Mouse (Mus musculus) megakaryocyte progenitor cell, adult 5-6 weeks (primary cell): ENCODE measurements at regions not wholly inside any gene's neighbourhood (a gene's known extent, or its start where the extent isn't known, plus 50 kb on each side); places are given as distances from the start of the nearest gene placed in this dataset.

ENCODE experiments used
- ATAC-seq: replicated peaks from 2 replicates; pipeline ENCODE4 v1.8.0; 2016; ENCODE audit warnings: mild to moderate bottlenecking, moderate TSS enrichment, inconsistent platforms; ENCODE audit not compliant: poor library complexity

DNA sequence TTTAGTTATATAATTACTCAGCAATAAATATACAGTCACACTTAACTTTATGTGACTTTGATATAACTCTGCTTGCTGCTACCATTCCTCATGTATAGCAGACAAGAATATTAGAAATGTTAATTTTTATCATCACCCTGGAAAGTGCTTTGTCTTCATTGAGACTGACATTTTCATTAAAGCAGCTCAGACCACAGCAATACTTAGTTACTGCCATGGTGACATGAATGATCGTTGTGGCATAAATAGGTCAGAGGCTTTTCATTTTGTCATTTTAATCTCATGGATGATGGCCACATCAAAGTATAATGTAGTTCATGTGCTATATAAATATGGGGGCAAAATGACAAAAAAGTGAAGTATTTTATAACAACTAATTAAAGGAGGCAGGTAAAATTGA is 498.1 kb downstream of the Slc22a22 start:
- ATAC-seq = no peak

DNA sequence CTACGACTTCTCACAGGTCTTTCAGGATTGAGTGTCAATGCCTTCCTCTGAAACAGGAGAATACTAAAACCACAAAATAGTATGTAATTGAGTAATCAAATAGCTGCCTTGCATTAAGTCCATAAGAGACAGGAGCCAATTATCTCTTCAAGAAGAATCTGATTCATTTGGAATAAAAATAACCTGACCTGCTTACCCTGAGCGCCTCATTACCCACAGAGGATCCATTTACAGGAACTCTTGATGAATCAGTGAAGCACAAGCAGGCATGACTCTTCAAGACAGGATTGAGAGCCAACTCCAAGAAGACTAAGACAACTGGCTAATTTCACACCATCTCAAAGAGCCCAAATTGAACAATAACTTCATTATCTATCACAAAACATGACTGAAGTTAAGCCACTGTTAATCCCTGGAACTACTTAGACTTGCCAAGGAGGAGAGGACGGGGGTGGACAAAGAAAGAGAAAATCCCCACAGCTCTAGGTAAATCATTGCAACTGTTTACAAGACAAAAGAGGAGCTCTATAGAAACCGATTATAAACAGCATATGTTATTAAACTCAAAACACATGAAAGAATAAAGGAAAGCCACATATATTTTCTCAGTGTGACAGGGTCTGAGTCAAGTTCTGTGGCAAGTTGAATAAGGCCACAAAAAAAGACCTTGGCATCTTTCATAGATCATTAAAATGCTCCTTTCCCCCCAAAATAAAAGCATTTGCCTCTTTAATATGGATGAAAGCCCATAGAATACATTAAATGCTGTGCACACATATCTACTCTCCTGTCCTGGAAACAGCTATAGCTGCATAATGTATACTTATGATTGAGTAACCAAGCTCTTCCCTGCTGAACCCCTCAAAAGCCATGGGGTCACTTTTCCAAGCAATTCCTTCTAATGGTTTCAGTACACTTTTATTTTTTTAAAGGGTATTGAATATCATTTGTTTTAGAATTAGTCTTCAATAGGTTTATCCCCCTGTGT is 501.7 kb downstream of the Slc22a22 start:
- ATAC-seq = no peak

DNA sequence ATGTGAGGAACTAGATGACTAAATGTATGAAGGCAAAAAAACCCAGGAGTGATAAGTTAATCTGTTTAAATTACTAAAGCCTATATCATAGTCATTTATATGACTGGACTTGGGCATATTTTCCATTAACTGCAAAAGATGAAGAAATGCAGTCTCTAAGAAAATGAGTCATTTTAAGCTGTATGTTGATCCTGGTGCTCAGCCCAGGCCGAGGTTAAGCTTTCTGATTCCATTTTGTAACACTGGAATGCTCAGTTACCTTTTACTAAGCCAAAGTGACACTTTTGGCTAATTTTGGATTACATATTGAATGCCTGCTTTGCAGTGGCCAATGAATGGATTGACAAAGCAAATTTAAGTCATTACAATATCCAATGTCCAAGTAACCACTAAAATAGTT is 507.3 kb downstream of the Slc22a22 start:
- no peak for ATAC-seq

DNA sequence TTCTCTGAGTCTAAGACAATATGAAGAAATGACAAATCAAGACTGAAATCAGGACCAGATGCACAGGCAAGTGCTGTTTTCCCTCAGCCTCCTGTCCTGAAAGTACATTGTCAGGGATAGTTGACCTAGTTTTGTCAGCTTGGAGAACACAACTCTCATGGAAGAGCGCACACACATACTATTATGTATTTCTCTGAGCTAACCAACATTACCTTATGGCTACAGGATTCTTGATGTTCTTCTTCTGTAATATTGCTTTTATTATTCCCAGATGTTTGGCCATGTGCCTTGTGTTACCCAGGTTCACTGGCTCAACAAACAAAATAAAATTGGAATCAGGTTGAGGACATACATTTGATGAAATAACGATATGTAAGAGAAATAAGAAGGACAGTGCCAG is 521.1 kb downstream of the Slc22a22 start:
- no peak for ATAC-seq

DNA sequence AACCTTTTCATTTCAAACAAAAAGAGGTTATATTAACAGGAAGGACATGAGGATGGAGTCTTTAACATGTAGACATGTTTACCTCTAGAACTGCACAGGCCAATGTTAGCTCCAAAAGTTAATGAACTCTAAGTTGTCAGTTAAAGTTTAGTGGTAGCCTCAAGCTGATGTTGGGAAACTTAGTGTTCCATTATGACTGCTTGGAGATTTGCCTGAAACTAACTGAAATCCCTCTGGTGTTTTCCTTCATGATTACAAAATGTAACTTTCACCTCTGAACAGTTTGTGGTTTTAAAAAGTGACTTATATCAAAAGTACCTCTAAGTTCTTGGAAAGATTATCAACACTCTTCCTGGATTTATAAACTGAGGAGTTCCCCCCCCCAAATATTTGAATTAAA is 525.2 kb downstream of the Slc22a22 start:
- ATAC-seq = no peak

DNA sequence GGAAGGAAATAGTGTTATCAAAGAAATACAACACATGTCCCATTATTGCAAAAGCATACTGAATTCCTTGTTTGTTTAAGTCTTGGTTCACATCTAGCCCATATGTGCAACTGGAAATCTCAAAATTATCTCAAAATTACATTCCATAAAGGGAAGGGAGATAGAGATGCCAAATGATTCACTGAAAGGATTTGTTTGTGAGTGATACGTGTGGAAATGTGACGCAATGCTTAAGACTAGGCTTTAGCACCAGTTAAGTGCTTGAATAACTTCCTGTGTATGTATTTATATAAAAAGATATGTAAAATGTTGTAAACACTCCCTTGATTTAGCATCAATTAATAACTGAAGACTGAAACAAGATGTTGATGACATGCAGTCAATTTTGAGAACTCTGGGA is 526.6 kb downstream of the Slc22a22 start:
- no peak for ATAC-seq

DNA sequence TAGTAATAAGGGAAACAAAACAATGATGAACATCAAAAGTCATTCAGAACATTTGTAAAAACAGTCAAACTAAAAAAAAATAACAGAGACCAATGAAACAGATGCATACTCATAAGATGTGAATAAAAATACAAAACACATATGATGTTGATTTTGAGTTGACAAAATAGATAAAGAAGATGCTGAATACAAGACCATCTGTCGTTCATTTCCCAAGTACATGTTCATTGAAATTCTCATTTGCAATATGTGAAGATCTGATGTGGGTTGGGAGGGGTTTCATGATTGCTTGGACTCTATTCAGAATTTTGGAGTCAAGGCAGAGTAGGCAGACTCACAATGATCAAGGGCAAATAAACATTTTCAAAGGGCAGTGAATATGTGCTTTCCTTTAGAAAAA is 536.5 kb downstream of the Slc22a22 start:
- ATAC-seq = no peak

DNA sequence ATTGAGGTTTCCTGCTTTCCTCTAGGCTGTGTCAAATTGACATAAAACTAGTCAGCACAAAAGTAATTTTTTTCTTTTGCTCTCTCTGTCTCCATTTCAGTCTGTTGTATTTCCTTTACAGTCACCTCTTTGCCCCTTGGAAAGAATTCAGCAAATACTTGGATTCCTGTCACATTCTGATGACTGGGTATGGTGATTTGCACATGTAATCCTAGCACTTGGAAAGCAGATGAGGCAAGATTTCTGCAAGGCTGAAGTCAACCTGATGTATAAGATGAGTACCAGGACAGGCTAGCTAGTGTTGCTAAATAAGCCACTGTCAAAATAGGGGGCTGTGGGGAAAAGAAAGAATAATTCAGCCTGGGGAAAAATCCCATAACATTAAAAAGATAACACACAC is 580.9 kb downstream of the Slc22a22 start:
- ATAC-seq = no peak

DNA sequence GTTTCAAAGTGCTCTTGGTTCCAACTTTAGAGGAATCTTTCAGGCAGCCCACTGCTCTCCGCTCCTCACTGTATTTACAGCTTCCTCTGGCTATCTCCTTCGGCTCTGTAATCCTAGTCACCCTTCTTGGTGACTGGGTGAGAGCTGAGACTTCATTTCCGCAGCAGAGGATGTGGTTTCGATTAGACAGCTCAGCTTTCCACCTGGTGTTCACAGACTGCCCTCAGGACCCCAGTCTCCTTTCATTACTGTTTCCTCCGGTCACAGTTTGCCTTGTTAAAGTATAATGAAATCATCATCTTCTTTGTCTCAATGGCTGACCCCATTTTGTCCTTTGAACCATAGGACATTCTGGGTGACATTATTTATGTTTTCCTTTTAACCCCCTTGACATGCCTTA is 595.9 kb downstream of the Slc22a22 start:
- no peak for ATAC-seq

DNA sequence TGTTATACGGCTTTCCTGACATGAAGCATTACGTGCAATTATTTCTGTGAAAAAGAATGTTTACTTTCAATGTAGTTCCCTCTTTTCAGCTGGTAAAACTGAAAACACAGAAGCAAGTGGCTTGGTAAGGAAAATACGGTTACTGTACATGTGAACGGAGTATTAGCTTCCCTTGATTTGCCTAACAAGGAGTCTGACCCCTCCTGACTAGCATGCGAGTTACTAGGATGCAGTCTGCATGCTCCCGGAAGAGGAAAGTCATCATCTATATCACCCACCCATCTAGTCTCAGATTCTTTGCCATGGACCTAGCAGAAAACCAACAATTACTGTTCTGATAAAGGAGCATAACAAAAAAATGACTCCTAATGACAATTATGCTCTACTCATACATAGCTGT is 611.5 kb downstream of the Slc22a22 start:
- ATAC-seq = no peak

DNA sequence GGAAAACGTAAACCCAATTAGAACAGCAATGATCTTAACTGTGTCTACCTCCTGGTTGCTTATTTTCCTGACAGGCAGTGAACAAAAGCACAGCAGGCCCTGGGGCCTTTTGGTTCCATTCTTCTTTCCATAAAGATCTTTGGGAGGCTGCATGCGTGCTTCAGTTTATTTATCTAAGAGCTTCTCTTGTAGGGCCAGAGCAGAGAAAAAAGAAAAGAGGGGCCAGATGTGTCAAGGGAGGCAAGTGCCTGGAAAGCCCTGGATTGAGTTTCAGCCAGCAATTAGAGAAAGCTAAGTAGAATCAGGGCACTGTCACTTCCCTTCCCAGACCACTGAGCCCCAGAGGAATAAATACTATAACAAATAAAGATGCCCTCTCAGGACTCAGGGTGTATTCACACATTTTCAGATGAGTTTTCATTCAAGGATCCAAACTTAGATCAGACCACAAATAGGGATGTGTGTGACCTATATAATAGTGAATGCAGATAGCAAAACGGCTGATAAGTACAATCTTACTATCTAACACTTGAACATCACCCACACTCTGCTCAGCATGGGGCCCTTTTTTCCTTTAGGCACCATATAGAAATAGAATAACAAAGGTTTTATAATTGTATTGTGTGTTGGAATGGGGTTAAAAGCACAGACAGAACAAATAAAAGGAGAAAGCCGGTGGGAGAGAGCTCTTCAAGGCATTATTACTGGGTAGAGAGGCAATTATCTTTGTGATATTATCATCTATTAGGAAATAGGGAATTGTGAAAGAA is 612.2 kb downstream of the Slc22a22 start:
- no peak for ATAC-seq

DNA sequence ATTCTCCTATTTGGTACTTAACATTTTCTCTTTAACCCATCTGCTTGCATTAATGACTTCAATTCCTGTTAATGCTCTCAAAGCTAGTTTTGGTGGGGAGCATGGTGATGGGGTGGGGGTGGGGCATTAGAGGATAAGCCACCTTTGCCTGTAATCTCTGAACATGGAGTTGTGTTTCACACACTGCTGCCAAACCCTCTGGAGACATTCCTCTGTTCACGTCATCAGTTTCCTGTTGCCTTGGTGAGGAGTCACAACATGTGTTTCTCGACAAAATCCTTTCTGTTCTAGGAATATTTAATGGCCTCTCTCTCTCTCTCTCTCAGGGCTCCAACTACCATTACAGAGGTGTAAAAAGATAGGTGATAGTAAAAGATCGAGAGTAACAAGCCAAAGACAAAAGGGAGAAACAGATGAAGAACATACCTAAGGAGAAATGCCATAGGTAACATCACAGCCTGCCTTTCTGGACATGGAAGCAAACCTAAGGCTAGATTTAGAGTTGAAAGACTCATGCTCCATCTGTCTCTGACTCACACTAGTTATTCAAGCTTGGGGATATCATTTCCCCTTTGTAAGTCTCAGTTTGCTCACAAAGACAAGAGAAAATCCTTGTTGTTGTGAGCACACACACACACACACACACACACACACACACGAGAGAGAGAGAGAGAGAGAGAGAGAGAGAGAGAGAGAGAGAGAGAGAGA is 618.6 kb downstream of the Slc22a22 start:
- no peak for ATAC-seq

DNA sequence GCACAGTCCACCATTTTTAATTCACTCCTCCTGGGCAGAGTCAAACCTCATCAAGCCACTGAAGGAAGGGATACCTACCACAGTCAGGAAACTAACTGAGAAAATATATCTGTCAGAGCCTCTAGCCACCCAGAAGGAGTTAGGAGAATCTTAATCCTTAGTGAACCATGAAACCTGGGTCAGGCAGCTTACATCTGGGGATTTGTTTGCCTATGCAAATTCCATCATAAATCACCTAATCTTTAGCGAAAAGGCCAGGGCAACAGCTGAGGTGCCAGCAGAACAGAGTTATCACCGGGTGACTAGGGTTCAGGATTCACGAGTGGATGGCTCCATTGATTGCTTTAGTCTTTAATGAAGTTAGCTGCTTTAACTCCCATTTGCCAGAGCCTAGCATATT is 619.3 kb downstream of the Slc22a22 start:
- ATAC-seq = no peak

DNA sequence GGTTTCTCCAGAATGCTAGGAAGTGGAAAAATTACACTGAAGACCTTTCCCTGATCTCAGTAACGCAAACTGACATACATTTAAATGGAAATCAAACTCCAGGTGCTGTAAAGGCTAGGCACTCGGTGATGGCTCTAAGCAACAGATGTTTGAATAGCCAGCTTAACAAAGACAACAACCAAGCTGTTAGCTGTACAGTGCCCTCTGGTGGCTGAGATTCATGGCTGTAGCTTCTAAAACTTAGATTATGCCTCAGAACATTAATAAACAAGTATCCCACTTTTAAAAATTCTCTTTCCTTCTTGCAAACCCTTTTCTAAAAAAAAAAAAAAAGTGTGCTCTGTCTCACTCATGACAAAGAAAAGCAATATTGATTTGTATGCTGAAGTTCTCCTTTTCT is 621.4 kb downstream of the Slc22a22 start:
- ATAC-seq = peak; percentile 52; the same call in 1 of the 2 replicates

DNA sequence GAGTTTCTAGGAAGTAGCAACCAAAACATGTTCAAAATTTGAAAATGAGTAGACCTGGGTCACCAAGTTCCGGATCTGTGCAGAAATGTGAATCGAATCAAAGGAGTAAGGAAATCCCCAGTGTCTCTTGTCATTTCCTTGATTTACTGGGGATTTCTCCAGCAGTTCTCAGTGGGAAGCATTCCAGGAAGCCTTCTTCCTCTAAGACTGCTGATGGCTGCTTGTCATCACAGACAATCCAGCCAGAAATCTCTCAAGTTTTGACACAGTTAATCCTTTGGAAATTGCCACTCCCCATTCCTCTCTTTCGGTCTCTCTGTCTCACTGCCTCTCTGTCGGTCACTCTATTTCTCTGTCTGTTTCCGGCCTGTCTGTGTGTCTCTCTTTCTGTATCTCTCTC is 624.3 kb downstream of the Slc22a22 start:
- ATAC-seq = no peak

DNA sequence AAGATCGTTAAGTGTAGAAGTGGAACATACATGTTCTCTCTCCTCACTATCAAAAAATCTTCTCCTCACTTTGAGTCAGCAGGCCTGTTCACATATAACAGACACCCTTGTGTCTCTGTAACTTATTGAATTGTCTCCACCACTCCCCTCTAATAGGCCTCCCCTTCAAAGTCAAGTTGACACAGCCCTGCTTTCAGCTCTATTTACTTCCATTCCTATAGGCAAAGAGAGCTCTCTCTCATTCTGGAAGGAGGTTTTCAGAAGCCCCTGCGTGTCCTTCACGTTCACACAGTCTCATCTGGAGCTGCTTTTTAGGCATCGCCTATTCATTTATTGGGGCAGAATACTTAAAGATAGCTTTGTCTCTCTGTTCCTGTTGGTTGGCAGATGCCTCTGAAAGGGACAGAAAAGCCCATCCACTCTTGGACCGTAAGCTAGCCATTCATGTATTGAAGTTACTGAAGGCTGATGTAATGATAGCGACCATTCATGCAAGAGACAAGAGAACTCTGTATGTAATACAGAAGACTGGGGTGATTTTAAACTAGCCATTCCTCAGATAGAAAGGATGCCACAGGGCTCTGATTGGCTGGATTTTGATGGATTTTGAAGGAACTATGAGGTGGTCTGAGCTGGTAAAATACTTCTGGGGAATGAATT is 629.8 kb downstream of the Slc22a22 start:
- ATAC-seq = no peak

DNA sequence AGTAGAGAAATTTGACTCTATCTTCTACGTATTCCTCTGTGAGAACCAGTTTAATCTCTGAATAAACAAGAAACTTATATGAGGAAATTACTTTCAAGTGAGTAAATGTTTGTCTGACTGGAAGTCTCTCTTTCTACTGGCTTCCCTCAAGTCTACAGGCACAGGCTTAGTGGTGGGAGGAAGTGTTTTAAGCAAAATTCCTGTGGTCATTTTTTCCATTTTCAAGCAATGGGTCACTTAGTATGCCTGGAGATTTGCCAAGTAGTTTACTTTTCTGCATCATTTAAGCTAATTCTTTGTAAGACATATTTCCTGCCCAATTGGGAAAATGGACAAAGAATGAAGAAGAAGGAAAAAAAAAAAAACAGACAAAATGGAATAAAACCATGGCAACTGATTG is 632.9 kb downstream of the Slc22a22 start:
- no peak for ATAC-seq

DNA sequence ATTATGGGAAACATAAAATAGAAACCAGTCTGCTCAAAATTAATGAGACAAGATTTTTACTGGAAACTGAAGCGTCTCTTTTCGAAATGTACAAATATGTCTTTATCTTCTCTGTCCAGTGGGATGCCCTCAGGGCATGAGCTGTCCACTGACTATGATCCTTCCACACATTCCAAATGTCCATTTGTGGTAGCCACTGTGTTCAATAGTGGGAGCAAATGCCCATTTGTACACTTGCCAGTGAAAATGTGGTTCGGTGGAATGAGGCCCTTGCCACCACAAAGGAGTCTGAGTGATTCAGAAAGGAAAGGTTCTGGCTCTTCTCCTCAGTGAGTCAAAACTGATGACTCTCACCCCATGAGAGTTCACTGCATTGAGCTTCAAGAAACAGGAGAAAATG is 635.9 kb downstream of the Slc22a22 start:
- ATAC-seq = no peak

DNA sequence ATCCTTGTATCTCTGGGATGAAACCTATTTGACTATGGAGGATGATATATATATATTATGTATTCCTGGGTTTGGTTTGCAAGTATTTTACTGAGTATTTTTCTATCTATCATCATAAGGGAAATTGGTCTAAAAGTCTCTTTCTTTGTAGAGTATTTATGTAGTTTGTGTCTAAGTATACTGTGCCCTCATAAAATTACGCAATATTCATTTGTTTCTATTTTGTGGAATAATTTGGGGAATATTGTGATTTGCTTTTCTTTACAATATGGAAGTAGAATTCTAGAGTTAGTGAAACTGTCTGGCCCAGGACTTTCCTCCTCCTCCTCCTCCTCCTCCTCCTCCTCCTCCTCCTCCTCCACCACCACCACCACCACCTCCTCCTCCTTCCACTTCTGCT is 640.1 kb downstream of the Slc22a22 start:
- ATAC-seq = no peak

DNA sequence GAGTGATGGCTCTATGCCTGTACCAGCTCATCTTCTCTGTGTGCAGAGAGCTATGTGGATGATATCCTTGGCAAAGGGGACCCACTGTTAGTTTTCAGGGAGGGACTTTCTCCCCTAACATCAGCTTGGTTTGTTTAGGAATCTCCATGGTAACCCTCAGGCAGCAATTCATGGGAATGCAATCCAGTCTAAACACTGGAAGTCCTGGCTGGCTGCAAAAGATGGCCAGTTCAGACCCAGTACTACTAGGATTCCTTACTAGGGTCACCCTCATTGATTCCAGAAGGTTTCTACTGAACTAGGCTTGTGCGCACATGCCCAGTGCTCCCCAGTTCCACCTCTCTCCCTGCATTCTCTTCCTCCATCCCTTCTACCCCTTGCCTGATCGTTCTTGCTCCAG is 642.8 kb downstream of the Slc22a22 start:
- ATAC-seq = no peak

DNA sequence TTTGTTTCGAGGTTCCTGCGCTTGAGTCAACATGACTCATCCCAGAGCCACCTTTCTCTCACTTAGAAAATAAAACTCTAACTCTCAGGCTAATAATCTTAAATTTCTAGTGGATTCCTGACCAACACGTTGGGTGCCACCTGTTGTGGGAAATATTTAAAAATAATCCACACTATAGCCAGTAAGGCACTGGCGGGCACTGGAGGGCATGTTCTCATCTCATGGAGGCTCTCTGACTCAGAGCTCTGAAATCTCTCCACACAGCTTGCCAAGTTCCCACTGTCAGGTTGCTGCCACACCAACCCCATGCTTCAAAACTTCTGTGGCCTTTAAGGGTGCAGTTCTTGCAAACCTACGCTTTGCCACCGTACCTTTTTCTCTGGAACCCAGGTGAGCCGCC is 644.8 kb downstream of the Slc22a22 start:
- ATAC-seq = no peak
